Mouse (Mus musculus): ENCODE measurements around the gene Sh3gl1.
"Not testable (repeated sequence)": the region's sequence is repeated elsewhere in the genome, so short reads cannot be mapped to it uniquely, and the experiment has no call there.

Sh3gl1 gene

DNA sequence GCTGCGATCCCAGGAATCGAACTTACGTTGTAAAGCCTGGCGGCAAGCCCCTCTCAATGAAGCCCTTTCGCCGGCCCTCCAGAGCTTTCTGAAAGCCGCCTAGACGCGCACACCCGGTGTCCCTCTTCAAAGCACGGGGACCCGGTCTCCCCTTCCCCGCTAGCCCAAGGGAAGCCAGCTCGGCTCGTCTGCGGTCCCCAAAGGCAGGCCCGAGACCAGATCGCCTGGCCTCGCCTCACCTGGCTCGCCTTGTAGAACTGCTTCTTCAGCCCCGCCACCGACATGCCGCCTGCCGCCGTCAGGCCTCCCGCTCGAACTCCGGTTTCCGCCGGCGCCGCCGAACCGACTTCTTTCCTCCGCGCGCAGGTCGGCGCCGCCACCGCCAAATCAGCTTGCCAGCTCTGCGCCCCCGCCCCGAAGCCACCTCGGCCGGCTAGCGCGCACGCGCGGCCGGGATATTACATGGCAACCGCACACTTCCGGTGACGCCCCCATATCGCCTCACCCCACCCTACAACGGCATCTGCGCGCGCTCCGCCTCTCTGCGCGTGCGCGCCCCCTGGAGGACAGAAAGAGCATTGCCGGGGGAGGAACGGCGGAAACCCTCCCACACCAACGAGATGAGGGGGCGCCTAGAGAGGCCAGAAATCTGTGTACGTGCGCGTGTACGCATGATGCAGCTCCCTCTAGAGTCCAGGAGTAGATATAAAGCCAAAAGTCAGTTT is at the start of gene Sh3gl1:
Gene Sh3gl1, minus strand, starts transcription at position 460 of the 725 bp plus-strand sequence.
- DNase-seq: peak; percentile 100

- DNase-seq: peak; percentile 55
Measured at GRCm38 (mm10) chr17:56080781-56081585, 44.5 kb upstream of the Sh3gl1 start.

GRCm38 (mm10) chr17:56079921-56080320 is 43.5 kb upstream of the Sh3gl1 start:
- DNase-seq: peak; percentile 71

- DNase-seq: peak; percentile 100
Measured at GRCm38 (mm10) chr17:56078880-56079795, 42.7 kb upstream of the Sh3gl1 start, which contains the start of gene Hdgfl2. TSS of gene Hdgfl2 (plus strand) at chr17:56079634.

DNA sequence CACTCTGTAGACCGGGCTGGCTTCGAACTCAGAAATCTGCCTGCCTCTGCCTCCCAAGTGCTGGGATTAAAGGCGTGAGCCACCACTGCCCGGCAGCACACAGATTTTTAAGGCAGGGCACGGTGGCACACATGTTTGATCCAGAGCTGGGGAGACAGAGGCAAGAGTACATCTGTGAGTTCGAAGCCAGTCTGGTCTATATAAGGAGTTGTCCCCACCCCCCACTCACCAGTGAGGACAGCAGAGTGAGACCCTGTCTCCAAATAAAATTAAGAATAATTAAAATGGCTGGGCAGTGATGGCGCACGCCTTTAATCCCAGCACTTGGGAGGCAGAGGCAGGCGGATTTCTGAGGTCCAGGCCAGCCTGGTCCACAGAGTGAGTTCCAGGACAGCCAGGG is 41.9 kb upstream of the Sh3gl1 start:
- peak; percentile 82 for DNase-seq

- DNase-seq: peak; percentile 58
Measured at GRCm38 (mm10) chr17:56077523-56077922, 41.1 kb upstream of the Sh3gl1 start.

- peak; percentile 95 for DNase-seq
Measured at GRCm38 (mm10) chr17:56074827-56075208, 38.4 kb upstream of the Sh3gl1 start, which contains the start of gene Ubxn6. TSS of gene Ubxn6 (minus strand) at chr17:56075028.

DNA sequence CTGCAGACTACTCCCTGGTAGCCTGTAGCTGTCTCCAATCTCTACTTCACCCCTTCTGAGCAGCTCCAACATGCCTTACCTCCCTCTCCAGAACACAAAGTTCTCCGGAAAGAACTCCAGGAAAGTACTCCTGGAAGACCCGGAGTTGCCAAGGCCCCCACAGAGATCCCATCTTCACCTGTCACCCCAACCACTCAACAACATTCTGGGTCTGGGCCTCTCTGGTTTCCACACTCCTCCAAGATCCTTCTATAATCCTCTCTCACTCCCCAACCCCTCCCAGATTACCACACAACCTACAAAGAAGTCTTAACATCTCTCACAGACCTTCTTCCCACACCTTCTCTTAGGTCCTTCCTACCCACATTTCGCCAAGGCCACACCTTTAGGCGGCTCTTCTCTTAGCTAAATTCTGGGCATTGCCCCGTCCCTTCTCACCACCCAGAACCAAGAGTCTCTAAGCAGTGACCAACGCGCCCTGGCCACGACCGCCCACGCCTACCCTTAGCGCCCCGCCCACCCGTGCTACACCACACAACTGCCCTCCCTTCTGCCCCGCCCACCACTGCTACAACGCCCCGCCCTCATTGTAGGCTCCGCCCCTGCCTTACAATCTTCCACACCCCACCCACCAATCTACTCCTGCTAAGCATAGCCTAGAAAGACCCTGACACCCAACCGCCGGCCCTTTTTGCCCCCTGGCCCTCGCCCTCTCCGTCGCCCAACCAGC is 37.8 kb upstream of the Sh3gl1 start:
- DNase-seq: no peak

DNA sequence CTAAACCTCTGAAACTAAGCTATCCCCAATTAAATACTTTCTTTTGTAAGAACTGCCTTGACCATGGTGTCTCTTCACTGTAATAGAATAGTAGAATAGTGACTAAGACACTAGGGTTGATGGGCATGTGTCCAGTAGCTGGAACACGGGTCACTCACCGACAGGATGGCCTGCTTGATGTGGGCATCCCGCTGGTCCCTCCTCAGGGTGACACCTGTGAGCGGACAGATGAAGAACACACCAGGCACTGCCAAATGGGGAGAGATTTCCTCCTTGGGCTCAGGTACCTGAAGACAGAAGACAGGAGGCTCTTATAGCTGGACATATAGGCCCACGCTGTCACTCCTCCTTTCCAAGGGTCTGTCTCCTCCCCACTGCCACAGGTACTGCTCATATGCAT is 35.8 kb upstream of the Sh3gl1 start:
- DNase-seq: no peak

DNA sequence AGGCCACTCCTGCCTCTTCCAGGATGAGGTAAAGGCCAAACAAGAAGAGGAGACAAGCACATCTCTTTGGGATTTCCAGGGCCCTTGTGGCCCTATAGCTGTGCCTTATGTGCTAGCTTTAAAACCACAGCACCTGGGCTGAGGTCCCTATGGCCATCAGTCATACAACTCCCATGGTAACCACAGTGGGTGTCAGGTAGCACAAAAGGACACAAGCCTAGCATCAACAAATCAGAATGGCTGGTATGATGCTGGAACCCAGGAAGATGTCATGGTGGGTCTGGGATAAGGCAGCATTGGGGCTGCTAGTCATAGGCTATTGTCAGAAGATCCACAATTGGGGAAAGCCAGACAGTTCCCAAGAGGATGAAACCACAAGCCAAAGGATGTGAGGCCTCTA is 34.7 kb upstream of the Sh3gl1 start:
- no peak for DNase-seq

DNA sequence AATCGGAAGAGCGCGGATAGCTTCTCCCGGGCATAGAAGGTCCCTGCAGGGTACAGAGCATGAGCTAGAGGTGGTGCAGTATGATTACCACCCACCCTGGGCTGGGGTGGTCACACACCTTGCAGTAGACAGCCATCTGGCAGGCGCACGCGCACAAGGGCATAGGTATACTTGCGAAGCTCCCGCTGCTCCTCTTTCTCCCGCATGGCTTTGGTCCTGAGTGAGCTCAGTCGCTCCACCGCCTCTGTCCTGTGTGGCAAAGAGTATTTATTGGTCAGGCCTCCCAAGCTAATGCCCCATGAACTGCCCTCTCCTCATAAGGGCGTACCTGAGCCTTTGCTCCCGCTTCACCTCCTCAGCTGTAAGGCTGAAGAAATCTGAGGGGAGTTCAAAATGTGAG is 32.6 kb upstream of the Sh3gl1 start:
- DNase-seq: no peak

- DNase-seq: no peak
Measured at GRCm38 (mm10) chr17:56066451-56066850, 30.0 kb upstream of the Sh3gl1 start.

- DNase-seq: not testable (repeated sequence)
Measured at GRCm38 (mm10) chr17:56065715-56066114, 29.3 kb upstream of the Sh3gl1 start.

- DNase-seq: no peak
Measured at GRCm38 (mm10) chr17:56062081-56062480, 25.6 kb upstream of the Sh3gl1 start.

- DNase-seq: peak; percentile 72
Measured at GRCm38 (mm10) chr17:56057381-56058120, 21.1 kb upstream of the Sh3gl1 start.

DNA sequence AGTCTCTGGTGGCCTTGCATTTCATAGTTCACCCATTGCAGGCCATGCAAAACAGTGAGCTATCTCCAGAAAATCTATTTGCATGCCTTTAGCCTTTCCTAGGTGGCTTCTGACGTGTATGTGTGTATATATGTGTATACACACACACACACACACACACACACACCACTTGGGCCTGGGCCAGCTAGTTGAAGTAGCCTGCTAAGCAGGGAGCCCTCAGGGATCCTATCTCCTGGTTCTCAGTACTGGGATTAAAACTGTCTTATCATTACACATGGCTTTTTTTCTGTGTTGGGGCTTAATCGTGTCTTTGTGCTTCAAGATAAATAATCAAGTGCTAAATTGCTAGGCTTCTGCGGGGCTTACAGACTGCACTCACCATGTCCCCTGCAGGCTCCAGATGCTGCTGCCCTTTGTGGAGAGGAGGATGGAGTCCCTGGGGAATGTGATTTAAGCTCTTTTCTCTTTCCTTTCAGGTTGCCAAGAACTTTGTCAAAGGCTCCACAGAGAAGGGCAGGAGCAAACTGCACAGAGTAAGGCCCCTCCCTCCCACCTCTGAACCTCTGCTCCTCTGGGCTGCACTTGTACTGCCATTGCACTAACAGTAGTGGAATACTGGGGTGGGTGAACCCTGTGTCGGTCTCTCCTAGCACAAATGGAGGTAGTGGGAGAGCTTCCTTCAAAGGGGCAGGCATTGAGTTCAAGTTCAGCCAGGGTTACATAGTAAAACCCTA is 19.7 kb upstream of the Sh3gl1 start:
- no peak for DNase-seq

DNA sequence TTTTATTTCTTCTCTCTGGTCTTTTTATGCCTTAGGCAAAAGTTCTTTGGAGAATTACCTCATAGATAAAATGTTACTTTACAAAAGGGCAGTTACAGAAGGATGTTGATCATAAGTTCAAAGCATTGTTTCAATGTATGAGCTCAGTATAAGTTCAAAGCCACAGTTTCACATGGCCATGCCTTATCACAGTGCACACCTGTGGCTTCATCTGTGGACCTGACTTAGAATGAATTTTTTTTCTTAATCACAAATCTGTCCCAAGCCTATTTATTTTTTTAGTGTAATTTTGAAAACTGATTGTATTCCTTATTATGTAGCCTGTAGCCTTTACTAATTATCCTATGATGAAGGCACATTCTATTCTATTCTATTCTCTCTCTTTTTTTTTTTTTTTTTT is 18.5 kb upstream of the Sh3gl1 start:
- no peak for DNase-seq

GRCm38 (mm10) chr17:56051369-56051768 is 14.9 kb upstream of the Sh3gl1 start:
- no peak for DNase-seq

- no peak for DNase-seq
Measured at GRCm38 (mm10) chr17:56040857-56041163, 4.4 kb upstream of the Sh3gl1 start.

- DNase-seq: peak; percentile 97
Measured at GRCm38 (mm10) chr17:56040030-56040856, 3.8 kb upstream of the Sh3gl1 start, which contains the start of gene Chaf1a. TSS of gene Chaf1a (plus strand) at chr17:56040439.

Data from cerebellum, adult 9-10 months (tissue).